Mouse (Mus musculus) midbrain, embryonic 12.5 days (tissue): ENCODE measurements around the gene Cd44. TPM values are rescaled to one million over a fixed set of nuclear protein-coding genes. Genes with fewer than 3 reads are reported as not detected.

ENCODE experiments used
- ATAC-seq: fragments of 200-750 bp; cut with Nextera tagmentation; 2 replicates; pipeline ENCODE4 v1.8.0; 2017; ENCODE audit warnings: low read depth, moderate TSS enrichment, moderate library complexity; ENCODE audit not compliant: low FRiP score
- H3K27ac ChIP-seq: fragments of 300-500 bp; sonication (generic); replicated peaks from 2 replicates; pipeline ENCODE4 v1.5.1; 2016; ENCODE audit warnings: mild to moderate bottlenecking
- H3K27me3 ChIP-seq: fragments of 300-500 bp; sonication (generic); 2 replicates; pipeline ENCODE4 v1.6.1; 2016; ENCODE audit warnings: mild to moderate bottlenecking
- H3K36me3 ChIP-seq: fragments of 300-500 bp; sonication (generic); 2 replicates; pipeline ENCODE4 v1.6.1; 2016
- H3K4me1 ChIP-seq: fragments of 300-500 bp; sonication (generic); 2 replicates; pipeline ENCODE4 v1.6.1; 2016
- H3K4me2 ChIP-seq: fragments of 300-500 bp; sonication (generic); replicated peaks from 2 replicates; pipeline ENCODE4 v1.6.1; 2016; ENCODE audit warnings: mild to moderate bottlenecking, moderate library complexity
- H3K4me3 ChIP-seq: fragments of 300-500 bp; sonication (generic); 2 replicates; pipeline ENCODE4 v1.5.1; 2016; ENCODE audit warnings: mild to moderate bottlenecking
- H3K9ac ChIP-seq: fragments of 300-500 bp; sonication (generic); replicated peaks from 2 replicates; pipeline ENCODE4 v1.6.1; 2016; ENCODE audit warnings: mild to moderate bottlenecking, moderate library complexity
- H3K9me3 ChIP-seq: fragments of 300-500 bp; sonication (generic); 2 replicates; pipeline ENCODE4 v1.6.1; 2016; ENCODE audit warnings: mild to moderate bottlenecking
- WGBS: fragments of 180-500 bp; shearing (Covaris S2); methylation state at CpG from one replicate; pipeline ENCODE4 v1.1.7; 2016; 5-methylcytosine and 5-hydroxymethylcytosine counted together
- polyA plus RNA-seq: library from polyadenylated mRNA; unstranded; fragments of >200 nt; fragmentation: Nextera tagmentation; extraction: Ambion mirVana; gene quantifications from 2 replicates; pipeline ENCODE4 v1.2.1, GENCODE M21; 2016

The Cd44 gene
- polyA plus RNA-seq, 1 experiment from 2014 or later = 3.0 TPM

- WGBS = 83% methylated on average over 3 of the region's 3 CpGs
- Histone ChIP-seq H3K4me1 (no peaks in the 10 kb centered on the region; the same call in 1 of the 2 replicates), H3K4me2 (no peak overlapping the region), H3K9ac (no peak overlapping the region), H3K27me3 (no peaks in the 10 kb centered on the region), H3K36me3 (no peaks in the 10 kb centered on the region), H3K27ac (no peak overlapping the region), H3K4me3 (no peak overlapping the region), H3K9me3 (no peaks in the 10 kb centered on the region)
- ATAC-seq = no peak
Measured at GRCm38 (mm10) chr2:102934834-102935233, 33.4 kb upstream of the Cd44 start.

- Histone ChIP-seq H3K4me2 (no peak overlapping the region), H3K9ac (no peak overlapping the region), H3K27ac (no peak overlapping the region), H3K9me3 (no peaks in the 10 kb centered on the region), H3K36me3 (no peaks in the 10 kb centered on the region), H3K4me1 (no peaks in the 10 kb centered on the region; the same call in 1 of the 2 replicates), H3K4me3 (no peak overlapping the region), H3K27me3 (no peaks in the 10 kb centered on the region)
- ATAC-seq = no peak
Measured at GRCm38 (mm10) chr2:102933787-102934186, 32.3 kb upstream of the Cd44 start.

- no peaks in the 10 kb centered on the region for H3K36me3 ChIP-seq
- no peak overlapping the region for H3K4me3 ChIP-seq
- H3K9ac ChIP-seq = no peak overlapping the region
- H3K27me3 ChIP-seq = no peaks in the 10 kb centered on the region
- H3K4me2 ChIP-seq = no peak overlapping the region
- 39% methylated on average over 4 of the region's 4 CpGs for WGBS
- H3K9me3 ChIP-seq = no peaks in the 10 kb centered on the region
- H3K4me1 ChIP-seq = no peaks in the 10 kb centered on the region; the same call in 1 of the 2 replicates
- H3K27ac ChIP-seq = no peak overlapping the region
- ATAC-seq = no peak
Measured at GRCm38 (mm10) chr2:102933142-102933541, 31.7 kb upstream of the Cd44 start.

GRCm38 (mm10) chr2:102932667-102933066 is 31.2 kb upstream of the Cd44 start:
- H3K4me2 ChIP-seq = no peak overlapping the region
- H3K4me1 ChIP-seq = no peaks in the 10 kb centered on the region; the same call in 1 of the 2 replicates
- no peaks in the 10 kb centered on the region for H3K9me3 ChIP-seq
- H3K4me3 ChIP-seq = no peak overlapping the region
- no peak overlapping the region for H3K9ac ChIP-seq
- H3K36me3 ChIP-seq = no peaks in the 10 kb centered on the region
- no peak for ATAC-seq
- WGBS = 22% methylated on average over 1 of the region's 1 CpGs
- no peak overlapping the region for H3K27ac ChIP-seq
- no peaks in the 10 kb centered on the region for H3K27me3 ChIP-seq

- Histone ChIP-seq H3K27me3 (no peaks in the 10 kb centered on the region), H3K4me2 (no peak overlapping the region), H3K9ac (no peak overlapping the region), H3K27ac (no peak overlapping the region), H3K36me3 (no peaks in the 10 kb centered on the region), H3K4me3 (no peak overlapping the region), H3K9me3 (no peaks in the 10 kb centered on the region), H3K4me1 (no peaks in the 10 kb centered on the region; the same call in 1 of the 2 replicates)
- ATAC-seq = no peak
Measured at GRCm38 (mm10) chr2:102928211-102928610, 26.7 kb upstream of the Cd44 start.

- no peaks in the 10 kb centered on the region for H3K4me1 ChIP-seq
- 83% methylated on average over 1 of the region's 1 CpGs for WGBS
- H3K9me3 ChIP-seq = no peaks in the 10 kb centered on the region
- no peak overlapping the region for H3K4me3 ChIP-seq
- no peaks in the 10 kb centered on the region for H3K27me3 ChIP-seq
- no peak overlapping the region for H3K27ac ChIP-seq
- ATAC-seq = no peak
- no peak overlapping the region for H3K9ac ChIP-seq
- H3K4me2 ChIP-seq = no peak overlapping the region
- H3K36me3 ChIP-seq = no peaks in the 10 kb centered on the region
Measured at GRCm38 (mm10) chr2:102924480-102924879, 23.0 kb upstream of the Cd44 start.

GRCm38 (mm10) chr2:102923682-102924081 is 22.2 kb upstream of the Cd44 start:
- no peak overlapping the region for H3K4me2 ChIP-seq
- no peaks in the 10 kb centered on the region for H3K27me3 ChIP-seq
- H3K36me3 ChIP-seq = no peaks in the 10 kb centered on the region
- no peak overlapping the region for H3K27ac ChIP-seq
- no peaks in the 10 kb centered on the region for H3K9me3 ChIP-seq
- WGBS = 71% methylated on average over 3 of the region's 3 CpGs
- no peak for ATAC-seq
- H3K4me3 ChIP-seq = no peak overlapping the region
- no peaks in the 10 kb centered on the region for H3K4me1 ChIP-seq
- H3K9ac ChIP-seq = no peak overlapping the region

GRCm38 (mm10) chr2:102922066-102922465 is 20.6 kb upstream of the Cd44 start:
- no peak overlapping the region for H3K9ac ChIP-seq
- no peaks in the 10 kb centered on the region for H3K27me3 ChIP-seq
- H3K4me2 ChIP-seq = no peak overlapping the region
- H3K27ac ChIP-seq = no peak overlapping the region
- ATAC-seq = no peak
- no peak overlapping the region for H3K4me3 ChIP-seq
- no peaks in the 10 kb centered on the region for H3K4me1 ChIP-seq
- no peaks in the 10 kb centered on the region for H3K9me3 ChIP-seq
- WGBS = 95% methylated on average over 3 of the region's 3 CpGs
- no peaks in the 10 kb centered on the region for H3K36me3 ChIP-seq

GRCm38 (mm10) chr2:102918301-102918700 is 16.8 kb upstream of the Cd44 start:
- ATAC-seq = no peak
- H3K27ac ChIP-seq = no peak overlapping the region
- H3K4me1 ChIP-seq = no peaks in the 10 kb centered on the region
- no peak overlapping the region for H3K4me3 ChIP-seq
- WGBS = 82% methylated on average over 1 of the region's 1 CpGs
- no peak overlapping the region for H3K4me2 ChIP-seq
- no peaks in the 10 kb centered on the region for H3K36me3 ChIP-seq
- H3K27me3 ChIP-seq = no peaks in the 10 kb centered on the region
- H3K9me3 ChIP-seq = no peaks in the 10 kb centered on the region
- H3K9ac ChIP-seq = no peak overlapping the region

GRCm38 (mm10) chr2:102916596-102916995 is 15.1 kb upstream of the Cd44 start:
- Histone ChIP-seq H3K9me3 (no peaks in the 10 kb centered on the region), H3K4me2 (no peak overlapping the region), H3K27ac (no peak overlapping the region), H3K27me3 (no peaks in the 10 kb centered on the region), H3K4me1 (no peaks in the 10 kb centered on the region), H3K4me3 (no peak overlapping the region), H3K36me3 (no peaks in the 10 kb centered on the region), H3K9ac (no peak overlapping the region)
- WGBS = 78% methylated on average over 3 of the region's 3 CpGs
- no peak for ATAC-seq

GRCm38 (mm10) chr2:102914675-102915074 is 13.2 kb upstream of the Cd44 start:
- 77% methylated on average over 5 of the region's 5 CpGs for WGBS
- Histone ChIP-seq H3K4me2 (no peak overlapping the region), H3K4me3 (no peak overlapping the region), H3K9me3 (no peaks in the 10 kb centered on the region), H3K9ac (no peak overlapping the region), H3K36me3 (no peaks in the 10 kb centered on the region), H3K27me3 (no peaks in the 10 kb centered on the region), H3K4me1 (no peaks in the 10 kb centered on the region), H3K27ac (no peak overlapping the region)
- no peak for ATAC-seq

- no peaks in the 10 kb centered on the region for H3K27me3 ChIP-seq
- no peak overlapping the region for H3K27ac ChIP-seq
- no peak for ATAC-seq
- H3K4me2 ChIP-seq = no peak overlapping the region
- H3K36me3 ChIP-seq = no peaks in the 10 kb centered on the region
- no peak overlapping the region for H3K9ac ChIP-seq
- H3K4me3 ChIP-seq = no peak overlapping the region
- H3K9me3 ChIP-seq = no peaks in the 10 kb centered on the region
- WGBS = 82% methylated on average over 11 of the region's 11 CpGs
- H3K4me1 ChIP-seq = no peaks in the 10 kb centered on the region
Measured at GRCm38 (mm10) chr2:102913833-102914545, 12.5 kb upstream of the Cd44 start.

GRCm38 (mm10) chr2:102912951-102913350 is 11.5 kb upstream of the Cd44 start:
- Histone ChIP-seq H3K36me3 (no peaks in the 10 kb centered on the region), H3K9ac (no peak overlapping the region), H3K27me3 (no peaks in the 10 kb centered on the region), H3K9me3 (no peaks in the 10 kb centered on the region), H3K4me3 (no peak overlapping the region), H3K27ac (no peak overlapping the region), H3K4me1 (no peaks in the 10 kb centered on the region), H3K4me2 (no peak overlapping the region)
- 71% methylated on average over 2 of the region's 2 CpGs for WGBS
- ATAC-seq = no peak
